Mouse (Mus musculus): ENCODE data around the gene Med26.

The Med26 gene

DNA sequence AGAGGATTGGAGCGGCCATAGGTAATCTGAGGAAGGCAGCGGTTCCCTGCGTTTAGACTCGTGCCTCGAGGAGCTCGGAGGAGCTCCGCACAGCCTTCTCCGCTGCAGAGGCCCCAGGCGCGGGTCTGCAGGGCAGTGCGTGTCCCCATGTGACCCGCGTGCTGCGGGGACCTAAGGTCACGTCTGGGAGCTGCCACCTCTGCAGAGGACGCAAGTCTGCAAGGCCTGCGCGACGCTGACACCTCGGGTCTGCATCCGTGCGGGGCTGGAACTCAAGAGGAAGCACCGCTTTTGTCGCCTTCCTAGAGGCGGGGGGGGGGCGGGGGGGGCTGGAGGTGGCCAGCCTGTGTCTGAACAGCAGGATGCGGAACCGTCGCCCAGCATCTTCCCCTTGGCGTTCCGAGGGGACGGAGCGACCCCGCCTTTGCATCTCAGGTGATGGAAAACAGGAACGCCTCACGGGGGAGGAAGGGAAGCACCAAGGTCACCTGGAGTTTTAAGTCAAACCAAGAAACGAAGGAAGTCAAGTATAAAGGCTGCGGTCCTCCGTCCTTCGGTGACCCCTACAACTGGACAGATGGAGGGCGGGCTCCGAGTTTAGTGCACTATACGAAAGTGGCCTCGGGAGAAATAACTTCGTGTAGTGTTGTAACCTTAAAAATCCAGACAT lies 709 bp upstream of the Med26 start:
- DNase-seq (ENCODE audit: low spot score in 2 of 2), result peak in 1 of 2 experiments; percentile 13

DNA sequence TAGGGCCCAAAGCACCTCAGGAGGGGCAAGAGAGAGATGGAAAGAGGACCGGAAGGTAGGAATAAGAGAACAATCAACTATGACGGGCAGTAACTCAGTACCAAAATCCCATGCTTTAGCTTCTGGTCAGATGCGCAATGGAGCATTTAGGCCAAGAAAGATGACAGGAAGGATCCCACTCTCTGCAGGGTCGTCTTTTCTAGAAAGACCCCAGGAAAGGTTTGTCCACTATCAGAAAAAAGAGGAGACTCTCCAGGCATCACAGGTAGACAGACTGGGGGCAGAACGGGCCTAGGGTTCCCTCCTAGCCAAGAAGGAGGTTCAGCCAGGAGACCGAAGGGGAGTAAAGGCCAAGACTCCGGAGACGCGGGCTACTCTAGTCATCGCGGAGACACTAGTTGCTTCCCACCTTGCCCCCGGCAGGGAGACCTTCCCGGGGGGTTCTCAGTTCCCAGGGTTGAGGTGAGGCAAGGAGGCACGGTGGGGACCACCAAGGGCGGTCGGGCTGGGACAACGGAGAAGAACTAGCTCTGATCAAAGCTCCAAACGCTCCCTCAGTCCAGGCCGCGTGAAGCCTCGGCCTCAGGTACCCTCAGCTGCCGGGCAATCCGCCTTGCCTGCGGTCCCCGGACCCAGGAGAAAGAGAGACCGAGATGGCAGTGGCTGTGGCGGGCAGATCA lies 808 bp downstream of the Med26 start:
- DNase-seq (ENCODE audit: low spot score in 2 of 2), result peak; percentile 17 to 20

DNA sequence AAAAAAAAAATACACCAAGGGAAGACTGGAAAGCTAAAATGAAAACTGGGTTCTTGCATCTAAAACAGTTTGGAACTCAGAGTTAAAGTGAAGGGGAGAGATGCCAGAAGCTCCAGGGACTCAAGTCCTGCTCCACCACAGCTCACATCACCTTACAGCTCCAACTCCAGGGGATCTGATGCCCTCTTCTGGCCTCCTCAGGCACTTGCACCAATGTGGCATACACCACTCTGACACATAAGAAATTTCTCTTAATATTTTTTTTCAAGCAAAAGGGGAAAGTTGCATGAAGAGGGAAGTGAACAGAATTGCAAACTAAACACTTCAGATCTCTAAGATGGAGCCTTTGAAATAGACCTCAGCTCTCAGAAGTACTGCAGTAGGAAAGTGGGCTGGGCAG lies 8.8 kb downstream of the Med26 start:
- DNase-seq (ENCODE audit: low spot score in 2 of 2), result peak in 1 of 2 experiments; percentile 8

DNA sequence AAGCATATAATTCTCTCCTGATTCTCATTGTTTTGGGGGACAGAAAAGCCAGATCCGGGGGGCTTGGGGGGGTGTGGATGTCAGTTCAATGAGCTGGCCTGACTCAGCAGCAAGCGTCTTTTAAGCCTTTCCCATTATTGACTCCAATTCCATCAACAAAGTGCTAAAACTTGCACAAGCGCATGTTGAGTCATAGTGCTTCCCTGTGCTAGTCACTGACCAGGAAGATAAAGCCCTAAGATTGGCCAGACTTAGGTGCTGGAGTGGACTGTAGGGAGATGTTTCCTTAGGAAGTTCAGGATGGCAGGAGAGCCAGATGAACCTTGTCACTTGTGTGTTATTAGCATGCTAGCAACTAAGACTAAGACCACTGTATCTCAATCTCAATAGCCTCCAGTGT lies 13.2 kb downstream of the Med26 start:
- DNase-seq (ENCODE audit: low spot score in 2 of 2), result no peak

DNA sequence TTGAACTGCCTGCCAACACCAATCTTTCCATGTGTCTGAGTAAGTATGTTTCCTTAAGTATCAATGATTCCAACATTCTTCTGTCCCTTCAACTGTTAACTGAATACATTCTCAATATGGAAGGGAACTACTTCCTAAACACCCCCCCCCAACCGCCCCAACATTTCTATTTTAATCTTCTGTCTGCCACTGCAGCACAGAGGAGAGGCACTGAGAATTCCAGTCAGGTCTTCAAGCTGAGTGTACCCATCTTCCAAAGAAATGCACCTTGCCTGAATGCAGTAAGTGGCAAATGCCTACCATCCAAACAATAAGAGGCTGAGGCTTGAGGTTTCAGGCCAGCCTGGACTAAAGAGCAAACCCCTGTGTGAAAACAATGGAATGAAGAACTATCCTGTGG lies 16.0 kb downstream of the Med26 start:
- DNase-seq (ENCODE audit: low spot score in 2 of 2), result no peak

DNA sequence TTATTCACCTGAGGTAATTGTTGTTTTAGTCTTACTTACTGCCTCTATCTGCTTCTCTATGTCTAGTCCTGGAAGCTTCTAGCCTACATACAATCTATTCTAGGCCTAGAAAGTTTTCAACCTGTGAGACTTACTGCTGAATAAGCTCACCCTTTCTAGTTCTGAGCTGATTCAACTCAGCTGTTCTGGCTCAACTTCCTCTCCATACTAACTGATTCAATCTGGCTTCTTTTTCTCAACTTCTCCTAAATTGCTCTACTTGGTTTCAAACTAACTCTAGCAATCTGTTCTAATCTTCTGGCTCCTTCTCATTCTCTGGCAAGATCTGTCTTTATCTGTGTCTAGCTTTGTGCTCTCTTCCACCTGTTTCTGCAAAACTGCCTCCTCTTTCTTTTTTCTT lies 26.2 kb downstream of the Med26 start:
- DNase-seq (ENCODE audit: low spot score in 2 of 2), result no peak

DNA sequence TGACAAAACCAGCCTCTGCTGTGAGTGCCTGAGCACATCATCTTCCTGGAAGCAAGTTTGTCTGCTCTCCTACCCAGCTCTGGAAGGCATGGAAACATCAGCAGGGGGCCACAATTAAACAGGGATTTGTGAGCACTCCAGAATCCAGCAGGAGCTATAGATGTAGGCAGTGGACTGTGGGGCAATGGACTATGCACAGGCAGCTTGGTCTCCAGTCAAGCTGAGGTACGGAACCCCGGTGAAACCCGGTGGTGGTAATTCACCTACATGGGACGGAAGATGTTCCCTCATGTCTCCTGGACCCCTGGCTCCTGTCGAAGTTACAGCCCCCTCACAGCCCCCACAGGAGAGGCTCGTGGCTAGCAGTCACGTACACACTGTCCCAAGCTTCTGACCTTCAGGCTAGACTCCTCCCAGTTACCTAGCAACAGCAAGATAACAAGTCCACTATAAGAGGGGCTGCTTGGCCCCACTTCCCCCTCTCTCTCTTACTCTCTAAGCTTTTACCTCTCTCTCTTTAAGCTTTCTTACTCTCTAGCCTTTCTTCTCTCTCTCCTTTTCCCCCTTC lies 30.6 kb downstream of the Med26 start:
- DNase-seq (ENCODE audit: low spot score in 2 of 2), result no peak

DNA sequence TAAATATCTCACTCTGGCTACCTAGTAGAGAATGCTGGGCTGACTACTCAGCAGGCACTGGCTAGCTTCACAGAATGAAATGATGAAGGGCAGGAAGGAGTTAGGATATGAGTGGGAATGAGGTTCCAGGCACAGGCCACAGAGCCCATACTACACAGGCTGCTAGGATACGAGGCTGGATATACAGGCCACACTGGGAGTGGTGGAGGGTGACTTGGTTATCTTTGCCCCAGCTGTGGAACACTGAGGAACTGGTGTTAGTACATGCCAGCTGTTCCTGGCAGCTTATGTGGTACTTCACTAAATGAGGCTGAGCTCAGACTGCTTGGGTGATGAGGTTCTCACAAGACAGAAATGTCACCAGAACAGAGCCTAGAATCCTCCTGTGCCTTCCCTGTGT lies 34.9 kb downstream of the Med26 start:
- DNase-seq (ENCODE audit: low spot score in 2 of 2), result no peak

DNA sequence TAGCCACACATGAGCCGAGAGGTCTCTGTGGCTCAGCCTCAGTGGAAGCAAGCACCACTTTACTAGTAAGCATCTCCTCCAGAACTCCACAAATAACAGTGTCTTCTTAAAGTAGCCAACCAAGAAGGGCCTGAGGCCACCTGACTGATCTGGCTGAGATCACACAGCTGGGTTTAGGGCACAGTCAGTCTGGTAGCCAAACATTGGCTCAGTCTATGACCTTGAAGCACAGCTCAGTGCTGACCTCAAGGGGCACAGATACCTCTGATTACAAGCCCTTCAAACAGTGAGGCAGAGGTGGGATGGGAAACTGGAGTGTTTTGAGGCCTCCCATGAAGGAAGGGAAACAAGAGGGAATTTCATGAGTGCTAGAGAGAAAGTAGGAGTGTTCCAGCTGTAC lies 35.4 kb downstream of the Med26 start:
- DNase-seq (ENCODE audit: low spot score in 2 of 2), result no peak

DNA sequence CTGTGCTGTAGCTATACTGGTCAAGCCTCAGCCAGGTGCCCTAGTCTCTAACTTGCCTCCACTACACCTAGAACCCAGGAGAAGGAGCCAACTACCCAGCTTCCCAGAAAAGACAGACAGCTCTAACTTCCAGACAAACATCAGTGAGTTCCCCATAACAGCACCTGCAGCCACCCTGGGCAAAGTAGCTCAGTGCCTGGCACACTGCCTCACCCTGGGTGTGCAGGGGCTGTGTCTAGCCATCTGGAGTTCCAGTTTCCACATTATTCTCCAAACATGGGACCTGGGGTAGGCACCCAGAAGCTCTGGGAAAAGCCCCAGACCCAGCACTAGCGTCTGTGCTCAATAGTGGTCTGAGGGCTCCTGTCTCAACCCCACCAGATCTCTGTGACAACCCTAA lies 40.6 kb downstream of the Med26 start:
- DNase-seq (ENCODE audit: low spot score in 2 of 2), result no peak

DNA sequence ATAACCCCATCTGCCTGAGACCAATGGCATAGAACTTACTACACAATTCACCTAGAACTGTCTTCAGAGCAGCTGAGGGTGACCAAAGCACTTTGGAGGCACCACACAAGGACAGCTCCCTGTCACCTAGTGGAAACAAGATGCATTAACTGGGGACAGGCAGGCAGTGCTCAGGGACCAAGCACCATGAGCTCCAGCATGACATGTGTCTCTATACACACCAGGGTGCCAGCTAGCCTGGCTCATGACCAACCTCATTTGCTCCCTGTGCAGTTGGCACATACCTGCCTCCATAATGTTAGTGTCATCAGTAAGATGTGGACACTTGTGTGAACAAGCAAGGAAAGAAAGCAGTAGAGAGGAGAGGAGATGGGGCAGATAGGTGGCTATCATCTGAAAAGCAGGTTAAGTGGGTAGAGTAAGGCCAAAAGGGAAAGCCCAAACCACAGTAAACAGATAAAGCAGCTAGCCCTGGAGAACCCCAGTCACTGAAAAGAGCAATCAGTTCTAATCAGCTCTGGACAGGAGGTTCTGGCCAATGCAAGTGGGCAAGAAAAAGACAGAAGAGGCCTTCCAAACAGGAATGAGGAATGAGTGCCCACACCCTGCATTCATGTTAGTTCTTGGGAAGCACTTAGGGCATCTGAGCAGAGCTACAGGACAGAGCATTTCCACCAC lies 43.3 kb downstream of the Med26 start:
- no peak for DNase-seq (ENCODE audit: low spot score in 2 of 2)

DNA sequence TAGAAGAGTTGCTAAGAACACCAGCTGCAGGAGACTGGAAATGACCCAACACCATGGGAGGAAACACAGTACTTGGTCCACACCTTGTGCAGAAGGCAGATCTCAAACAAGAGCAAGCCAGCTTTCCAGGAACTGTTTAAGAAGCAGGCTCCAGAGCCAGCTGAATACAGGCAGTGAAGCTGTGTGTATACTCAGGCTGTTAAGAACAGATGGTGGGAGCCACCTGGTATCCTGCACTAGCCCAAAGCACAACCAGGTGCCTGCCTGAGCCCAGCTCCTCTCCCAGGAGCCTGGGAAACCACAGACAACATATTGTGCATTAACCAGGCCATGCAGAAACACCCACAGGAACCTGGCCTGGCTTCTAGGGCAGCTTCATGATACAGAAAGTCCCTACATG lies 43.9 kb downstream of the Med26 start:
- no peak for DNase-seq (ENCODE audit: low spot score in 2 of 2)

DNA sequence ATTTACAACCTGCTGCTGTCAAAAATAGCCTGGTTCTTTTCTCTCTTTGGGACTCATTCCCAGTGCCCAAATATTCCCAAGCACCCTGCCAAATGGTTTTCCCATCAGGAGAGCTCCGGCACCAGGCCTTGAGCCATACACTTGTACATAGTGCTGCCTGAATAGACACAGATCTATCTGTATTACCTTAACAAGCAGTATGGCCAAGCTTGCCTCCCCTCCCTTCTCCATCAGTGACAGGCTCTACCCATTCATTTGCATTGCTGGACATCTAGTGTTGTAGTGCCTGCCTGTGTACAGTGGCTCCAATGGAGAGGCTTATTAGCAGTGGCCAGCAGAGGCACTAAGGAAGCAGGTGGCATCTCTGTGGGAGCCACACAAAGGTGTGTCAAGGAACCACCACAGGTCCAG lies 47.5 kb downstream of the Med26 start:
- no peak for DNase-seq (ENCODE audit: low spot score in 2 of 2)

DNA sequence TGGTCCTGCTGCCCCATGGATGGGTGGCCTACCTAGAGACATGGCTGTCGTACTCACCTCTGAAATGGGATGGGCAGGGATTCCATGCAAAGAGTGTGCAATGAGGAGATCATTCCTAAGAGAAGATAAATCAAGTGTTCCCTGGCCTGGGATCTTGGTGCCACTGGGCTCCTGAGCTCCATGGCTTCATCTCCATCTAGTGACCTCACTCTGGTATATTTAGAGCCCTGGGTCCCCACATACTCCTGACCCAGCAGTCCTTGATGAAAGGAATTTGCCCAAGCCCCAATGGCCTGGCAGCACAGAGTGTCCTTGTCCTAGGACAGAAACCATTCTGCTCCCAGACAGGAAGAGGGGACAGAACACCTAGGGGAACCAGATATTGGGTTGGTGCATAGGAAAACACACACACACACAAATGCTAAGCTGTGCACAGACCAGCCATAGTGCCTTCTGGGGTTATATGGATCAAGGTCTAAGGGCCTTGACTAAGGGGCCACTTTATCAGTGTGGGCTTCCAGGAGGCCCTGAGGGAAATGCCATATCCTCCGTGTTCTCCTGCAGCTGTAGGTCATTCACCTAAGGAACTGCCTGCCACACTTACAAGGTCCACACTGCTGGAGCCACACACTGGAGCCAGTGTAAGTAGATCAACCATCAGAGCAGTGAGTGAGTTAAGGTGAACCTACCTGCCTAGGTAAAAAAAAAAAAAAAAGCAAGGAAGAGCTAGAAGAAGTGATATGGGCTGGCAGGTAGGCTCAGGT lies 48.4 kb downstream of the Med26 start:
- DNase-seq (ENCODE audit: low spot score in 2 of 2), result no peak

DNA sequence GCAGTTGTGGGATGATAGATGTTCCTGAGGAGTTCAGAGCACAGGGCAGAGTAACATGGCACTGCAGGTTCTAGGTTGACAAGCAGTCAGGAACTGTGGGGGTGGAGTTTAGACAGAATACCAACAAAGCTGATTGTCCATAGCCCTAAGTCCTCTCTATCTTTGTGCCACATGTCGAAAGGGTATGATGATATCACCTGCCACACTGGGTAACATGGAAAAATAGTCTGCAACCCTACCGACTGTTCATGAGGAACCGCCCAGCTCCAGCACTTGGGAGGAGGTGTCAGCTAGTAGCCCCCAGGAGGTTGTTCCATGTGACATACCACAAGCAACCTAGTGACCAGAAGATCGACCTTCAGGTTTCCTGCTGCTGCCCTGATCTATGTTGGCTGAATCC lies 49.5 kb downstream of the Med26 start:
- no peak for DNase-seq (ENCODE audit: low spot score in 2 of 2)

DNA sequence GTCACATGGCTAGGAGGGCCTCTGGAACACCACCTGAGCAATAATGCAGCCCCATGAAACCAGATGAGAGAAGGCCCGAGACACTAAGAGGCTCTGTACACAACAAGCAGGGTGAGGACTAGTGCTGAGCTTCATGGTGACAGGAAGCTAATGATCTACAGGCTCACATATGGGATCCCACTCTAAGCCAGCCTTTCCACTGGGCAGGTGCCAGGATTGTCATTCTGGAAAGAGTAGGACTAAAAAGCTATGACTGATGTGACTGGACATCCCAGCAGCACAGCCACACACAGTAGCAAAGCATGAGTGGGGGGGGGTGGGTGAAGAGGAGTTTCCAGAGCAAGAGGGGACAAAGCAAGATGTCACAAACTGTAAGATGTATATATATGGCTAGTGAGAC lies 50.2 kb downstream of the Med26 start:
- DNase-seq (ENCODE audit: low spot score in 2 of 2), result no peak

DNA sequence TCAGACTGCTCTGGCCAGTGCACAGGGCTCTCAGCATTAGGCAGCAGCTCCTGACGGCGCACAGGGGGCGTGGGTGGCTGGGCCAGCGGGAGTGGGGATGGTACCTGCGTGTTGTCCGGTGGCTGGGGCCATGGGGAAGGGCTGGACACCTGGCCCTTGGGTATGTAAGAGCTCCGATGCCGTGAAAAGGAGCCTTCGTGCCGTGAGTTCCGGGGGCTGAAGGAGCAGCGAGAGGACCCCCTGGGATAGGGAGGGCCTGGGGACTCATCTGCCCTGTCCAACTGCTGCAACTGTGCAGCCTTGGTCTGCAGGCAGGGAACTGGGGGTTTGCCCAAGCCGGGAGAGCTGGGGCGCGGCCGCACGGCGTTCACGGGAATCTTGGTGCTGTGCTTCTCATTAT lies 51.9 kb downstream of the Med26 start:
- no peak for DNase-seq (ENCODE audit: low spot score in 2 of 2)

DNA sequence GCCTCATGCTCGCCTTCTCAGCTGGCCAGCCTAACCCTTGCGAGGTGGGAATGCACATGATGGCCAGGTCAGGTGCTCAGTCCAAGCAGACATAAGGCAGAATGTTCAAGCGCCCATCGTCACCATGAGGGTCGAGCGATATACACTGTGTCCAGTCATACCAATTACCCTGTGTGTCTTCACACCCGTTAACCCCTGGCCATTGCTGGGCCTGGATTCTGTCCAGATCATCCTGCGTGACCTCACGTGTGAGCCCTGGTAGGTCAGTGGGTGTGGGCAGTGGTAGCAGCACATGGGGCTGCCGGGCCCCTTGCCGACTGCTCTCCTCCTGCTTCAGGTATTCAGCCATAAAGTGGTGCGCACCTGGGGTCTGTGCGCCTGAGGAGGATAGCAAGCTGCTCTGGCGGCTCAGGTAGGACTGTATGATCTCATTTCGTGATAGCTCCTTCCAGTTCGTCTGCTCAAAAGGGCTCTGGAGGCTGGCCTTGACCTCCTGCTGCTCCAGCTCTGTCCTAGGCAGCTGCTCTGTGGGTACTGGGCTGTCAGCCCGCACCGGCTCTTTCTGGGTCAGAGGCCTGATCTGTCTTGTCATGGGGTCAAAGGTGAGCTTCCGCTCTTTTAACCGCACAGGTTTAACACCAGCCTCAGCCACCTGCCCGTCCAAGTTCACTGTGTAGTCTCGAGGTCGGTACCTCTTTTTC lies 52.5 kb downstream of the Med26 start:
- no peak for DNase-seq (ENCODE audit: low spot score in 2 of 2)

DNA sequence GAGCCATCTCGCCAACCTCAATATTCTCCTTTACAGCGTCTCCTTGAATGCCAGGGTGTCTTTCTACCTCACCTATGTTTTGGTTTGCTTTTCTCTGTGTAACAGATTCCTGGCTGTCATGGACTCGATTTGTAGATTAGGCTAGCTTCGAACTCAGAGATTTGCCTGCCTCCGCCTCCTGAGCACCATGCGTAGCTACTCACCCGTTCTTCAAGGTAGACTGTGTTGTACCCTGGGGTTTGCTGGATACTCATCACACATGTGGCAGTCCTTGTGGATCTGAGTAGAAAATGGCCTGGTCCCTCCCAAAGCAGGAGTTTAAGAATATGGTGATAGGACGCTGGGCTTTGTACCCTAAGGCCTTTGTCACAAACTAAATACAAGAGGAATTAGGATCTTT lies 54.7 kb downstream of the Med26 start:
- DNase-seq (ENCODE audit: low spot score in 2 of 2), result no peak

DNA sequence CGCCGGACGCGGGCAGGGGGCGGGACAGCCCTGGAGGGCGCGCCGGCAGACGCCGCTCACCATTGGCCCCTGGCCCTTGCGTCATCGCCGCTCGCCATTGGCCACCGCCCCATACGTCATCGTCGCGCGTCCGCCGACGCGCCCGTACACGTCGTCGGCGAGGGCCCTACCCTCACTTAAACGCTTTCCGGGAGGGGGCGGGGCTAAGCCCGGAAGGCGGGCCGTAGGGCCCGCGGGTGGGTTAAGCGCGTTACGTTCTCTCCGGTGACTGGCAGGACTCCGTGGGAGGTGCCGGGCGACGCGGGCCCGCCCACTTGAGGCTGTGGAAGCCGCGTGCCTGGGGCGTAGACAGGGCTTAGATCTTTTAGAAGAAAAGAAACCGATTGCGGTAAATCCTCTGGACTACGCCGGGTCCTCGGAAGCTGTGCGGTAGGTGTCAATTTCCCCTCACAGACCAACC lies 55.4 kb downstream of the Med26 start:
- DNase-seq (ENCODE audit: low spot score in 2 of 2), result peak; percentile 99
